Mouse (Mus musculus) kidney, adult 8-10 months (tissue): ENCODE results near the gene Gm11983.
"Not testable (repeated sequence)": the region's sequence is repeated elsewhere in the genome, so short reads cannot be mapped to it uniquely, and the experiment has no call there.

ENCODE experiments used
- DNase-seq, 2 experiments: peaks; one replicate each; pipeline ENCODE4 v3.0.0; 2022

Gm11983 gene

DNA sequence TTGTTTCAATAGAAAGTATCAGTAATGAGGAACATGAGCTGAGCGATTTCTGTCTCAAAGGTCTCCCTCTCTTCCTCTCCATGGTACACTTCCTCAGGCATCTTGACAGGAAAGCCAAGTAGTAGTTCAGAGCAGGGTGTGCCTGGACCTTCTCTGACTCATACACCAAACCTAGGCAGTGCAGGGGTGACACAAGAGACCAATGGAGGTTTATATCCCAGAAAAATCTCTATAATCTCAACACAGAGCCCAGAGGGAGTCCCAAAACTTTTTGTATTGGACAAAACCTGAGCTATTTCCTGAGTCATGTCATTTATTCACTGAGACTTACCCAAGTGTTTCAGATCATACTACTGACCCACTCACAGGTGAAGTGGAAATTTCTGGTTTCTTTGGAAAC is at the start of gene Gm11983:
TSS of gene Gm11983 (minus strand) at position 101 of the 400 bp plus-strand sequence.
- DNase-seq: no peak

DNA sequence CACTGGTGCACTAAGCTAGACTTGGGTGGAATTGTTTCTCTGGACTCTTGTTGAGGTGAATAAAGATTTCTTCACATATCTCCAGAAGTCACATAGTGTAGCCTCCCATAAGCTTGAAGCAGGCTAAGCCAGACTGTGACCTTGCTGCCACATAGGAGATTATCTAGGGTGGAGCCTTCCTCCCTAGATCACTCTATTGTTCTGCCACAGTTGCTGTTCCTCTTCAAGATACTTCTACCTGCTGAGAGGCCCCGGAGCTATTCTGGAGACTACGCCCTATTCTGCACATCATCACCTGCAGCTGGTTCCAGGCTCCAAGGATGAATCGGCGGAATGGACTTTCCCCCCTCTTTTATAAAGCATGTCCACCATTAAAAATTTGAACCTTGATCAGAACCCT is 45.6 kb upstream of the Gm11983 start:
- DNase-seq: not testable (repeated sequence)

DNA sequence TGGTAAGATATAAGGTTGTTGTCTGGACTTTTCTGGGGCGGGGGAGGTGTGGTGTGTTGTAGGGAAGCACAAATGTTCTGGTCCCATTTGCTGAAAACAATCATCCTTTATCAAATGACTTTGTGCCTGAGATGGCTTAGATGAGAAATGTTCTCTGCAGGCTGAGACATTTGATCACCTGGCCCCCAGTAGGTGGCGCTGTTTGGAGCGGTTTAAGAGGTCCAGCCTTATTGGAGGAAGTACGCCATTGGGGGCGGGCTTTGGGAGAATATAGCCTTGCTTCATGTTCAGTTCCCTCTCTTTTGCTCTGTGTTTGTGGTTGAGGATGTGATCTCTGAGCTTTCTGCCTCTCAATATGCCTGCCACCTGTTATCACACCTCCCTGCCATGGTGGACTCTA is 44.2 kb upstream of the Gm11983 start:
- DNase-seq: peak in 1 of 2 experiments; percentile 41

DNA sequence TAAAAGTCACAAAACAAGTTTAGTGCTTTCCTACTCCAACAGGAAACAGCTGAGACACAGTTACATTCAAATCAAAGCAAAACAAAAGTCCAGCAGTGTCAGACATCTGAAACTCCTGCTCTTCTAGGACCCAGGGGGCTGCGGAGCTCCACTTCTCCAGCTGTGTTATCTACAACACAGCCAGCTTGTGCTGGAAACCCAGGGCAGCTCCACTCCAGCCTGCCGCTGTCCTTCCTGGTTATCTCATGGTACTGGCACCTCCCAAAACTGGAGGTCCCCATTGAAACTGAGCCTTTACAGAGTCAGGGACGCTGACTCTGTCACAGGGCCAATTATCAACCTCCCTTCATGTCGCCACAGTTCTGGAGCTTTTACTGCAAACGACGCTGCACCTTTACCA is 40.3 kb upstream of the Gm11983 start:
- no peak for DNase-seq

DNA sequence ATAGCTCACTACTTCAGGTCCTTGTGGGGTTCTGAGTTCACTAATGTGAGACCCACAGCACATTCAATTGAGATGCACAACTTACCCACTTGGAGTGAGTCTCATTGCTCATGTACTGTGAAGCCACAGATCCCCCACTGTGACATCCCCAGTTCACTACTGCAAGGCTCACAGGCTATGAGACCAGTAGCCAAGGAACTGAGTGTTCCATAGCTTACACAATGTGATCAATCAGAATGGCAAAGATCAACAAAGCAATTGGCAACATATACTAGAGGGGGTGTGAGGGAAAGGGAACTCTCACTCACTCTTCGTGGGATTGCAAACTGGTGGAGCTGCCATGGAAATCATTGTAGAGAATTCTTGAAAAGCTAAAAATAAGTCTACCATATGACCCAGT is 33.5 kb upstream of the Gm11983 start:
- no peak for DNase-seq

DNA sequence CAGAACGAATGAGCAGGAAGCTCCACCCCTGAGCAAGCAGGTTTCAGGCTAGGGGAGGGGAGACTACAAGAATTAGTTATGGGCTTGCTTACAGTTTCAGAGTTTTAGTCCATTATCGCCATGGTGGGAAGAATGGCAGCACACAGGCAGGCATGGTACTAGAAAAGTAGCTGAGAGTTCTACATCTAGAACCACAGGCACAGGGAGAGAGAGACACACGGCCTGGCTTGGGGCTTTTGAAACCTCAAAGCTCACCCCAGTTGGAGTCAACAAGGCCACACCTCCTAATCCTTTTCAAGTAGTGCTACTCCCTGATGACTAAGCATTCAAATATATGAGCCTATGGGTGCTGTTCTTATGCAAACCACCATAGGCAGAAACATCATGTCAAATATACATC is 28.1 kb upstream of the Gm11983 start:
- no peak for DNase-seq

DNA sequence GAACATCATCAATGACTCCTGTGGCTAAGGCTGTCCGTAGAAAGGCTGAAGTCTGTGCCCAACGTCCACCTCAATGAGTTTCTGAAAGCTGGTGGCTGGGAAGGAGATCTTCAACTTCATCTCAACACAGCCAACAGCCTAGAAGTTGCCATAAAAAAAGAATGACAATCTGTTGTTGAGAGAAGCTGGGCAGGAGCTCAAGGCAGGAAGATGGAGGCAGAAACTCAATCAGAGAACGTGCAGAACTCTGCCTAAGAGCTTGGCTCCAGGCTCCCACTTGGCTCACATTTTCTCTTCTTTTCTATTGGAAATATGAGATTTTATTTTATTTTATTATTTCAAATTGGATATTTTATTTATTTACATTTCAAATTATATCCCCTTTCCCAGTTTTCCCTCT is 24.7 kb upstream of the Gm11983 start:
- no peak for DNase-seq

DNA sequence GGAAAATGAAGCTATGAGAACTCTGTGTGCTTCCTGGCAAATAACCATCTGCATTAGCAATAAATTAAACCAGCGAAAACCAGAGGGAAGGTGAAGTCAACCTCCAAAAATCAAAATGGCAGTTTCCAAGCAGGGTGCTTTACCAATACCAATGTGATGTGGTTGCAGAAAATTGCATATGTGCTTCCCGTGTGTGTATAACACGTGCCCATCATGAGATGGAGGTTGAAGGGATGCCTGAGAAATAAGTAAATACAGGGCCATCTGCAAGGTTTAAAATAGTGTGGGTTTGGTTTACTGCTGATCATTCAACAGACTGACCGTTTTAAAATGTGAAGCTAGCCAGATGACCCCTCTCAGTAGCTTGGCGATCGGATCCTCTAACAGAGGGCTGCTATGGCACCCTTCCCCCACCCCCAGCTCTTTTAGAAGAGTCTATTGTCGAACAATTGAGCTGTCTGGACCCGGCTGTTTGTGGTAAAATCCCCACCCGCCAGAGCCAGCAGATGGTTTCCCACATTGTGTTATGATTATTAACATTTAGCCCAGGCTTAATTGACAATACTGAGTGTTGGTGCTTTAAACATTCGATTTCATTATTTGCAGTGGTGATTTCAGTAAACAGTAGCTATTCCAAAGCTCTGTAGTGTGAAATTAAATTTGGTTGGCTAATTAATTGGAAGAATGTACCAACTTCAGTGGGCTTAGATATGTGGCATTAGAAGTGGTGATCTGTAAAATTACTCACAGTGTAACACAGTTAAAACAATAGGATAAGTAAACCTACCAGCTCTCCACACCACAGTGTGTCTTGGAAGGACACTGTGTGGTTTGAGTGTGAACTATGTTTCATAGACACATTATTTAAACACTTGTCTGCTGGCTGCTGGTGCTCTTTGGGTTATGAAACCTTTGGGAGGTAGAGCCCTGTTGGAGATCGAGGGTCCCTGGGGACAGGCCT is 22.7 kb upstream of the Gm11983 start:
- no peak for DNase-seq

DNA sequence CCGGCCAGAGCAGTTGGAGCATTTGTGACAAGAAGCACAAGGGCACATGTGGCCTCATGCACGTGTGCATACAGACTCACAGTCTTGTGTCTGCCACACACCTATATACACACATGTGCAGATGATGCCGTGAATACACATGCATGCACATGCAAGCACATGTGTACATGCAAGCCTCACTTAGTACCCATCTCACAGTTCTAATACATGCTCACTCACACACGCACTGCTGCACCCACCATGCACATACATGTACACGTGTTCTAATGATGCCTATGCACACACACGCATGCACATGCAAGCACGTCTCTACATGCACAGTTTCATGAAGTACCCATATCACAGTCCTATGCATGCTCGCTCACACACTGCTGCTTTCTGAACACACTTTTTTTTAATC is 21.6 kb upstream of the Gm11983 start:
- DNase-seq: no peak

DNA sequence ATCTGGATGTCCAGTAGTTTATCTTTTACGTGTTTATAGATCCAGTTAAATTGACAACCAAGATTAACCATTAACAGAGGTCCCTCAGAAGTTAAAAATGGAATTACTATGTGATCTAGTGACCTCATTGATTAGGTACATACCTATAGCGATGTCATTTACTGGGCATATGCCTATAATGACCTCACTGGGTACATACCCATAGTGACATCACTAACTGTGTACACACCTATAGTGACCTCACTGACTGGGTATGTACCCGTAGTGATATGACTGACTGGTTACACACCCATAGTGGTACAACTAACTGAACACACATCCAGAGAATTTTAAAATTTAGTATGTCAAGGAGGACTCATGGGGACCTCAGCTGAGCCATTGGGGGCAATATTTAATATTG is 18.5 kb upstream of the Gm11983 start:
- DNase-seq: no peak

DNA sequence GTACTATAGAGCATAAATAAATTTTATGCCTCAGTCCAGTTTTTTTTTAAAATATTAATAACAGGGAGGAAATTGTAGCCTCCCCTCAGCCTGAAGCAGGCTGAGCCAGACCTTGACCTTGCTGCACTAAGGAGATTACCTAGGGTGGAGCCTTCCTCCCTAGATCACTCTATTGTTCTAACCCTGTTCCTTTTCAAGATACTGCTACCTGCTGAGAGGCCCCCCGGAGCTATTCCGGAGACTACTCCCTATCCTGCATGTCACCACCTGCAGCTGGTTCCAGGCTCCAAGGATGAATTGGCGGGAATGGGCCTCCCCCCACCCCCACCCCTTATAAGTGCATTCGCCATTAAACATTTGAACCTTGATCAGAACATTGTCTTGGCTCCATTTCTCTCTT is 15.9 kb upstream of the Gm11983 start:
- not testable (repeated sequence) for DNase-seq

DNA sequence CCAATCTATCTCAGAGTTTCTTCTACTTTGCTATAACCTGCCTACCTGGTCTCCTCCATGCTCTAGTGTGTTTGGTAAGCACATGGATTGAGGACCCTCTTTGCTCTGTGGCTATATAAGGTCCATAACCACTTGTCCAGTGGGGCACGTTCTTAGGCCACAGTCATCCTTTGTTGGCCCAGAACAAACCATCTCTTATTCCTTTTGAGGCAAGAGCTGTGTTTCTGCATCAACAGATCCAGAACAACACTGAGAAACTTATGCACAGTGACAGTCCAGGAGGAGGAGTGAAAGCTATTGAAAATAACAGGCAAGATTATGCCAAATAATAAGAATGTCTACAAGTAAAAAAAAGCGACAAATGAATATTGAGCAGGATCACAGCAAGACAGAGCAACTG is 6.4 kb upstream of the Gm11983 start:
- no peak for DNase-seq

DNA sequence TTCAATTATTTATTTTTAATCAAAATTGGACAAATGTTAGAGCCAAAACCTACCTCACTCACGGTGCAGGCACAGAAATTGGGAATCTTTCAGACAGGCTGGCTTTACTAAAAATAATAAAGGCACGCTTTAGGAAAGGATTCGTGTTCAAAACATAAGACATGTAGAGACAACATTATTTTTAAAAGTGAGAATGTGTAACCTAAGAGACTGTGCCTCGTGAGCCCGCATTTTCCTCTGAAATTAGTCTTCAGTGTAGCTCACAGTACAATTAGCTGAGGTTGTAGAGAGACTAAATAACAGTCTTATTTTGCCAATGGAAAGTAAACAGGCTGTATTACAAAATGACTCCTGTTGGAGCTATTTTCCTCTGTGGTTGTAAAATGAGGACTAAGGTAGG is 4.7 kb upstream of the Gm11983 start:
- no peak for DNase-seq

DNA sequence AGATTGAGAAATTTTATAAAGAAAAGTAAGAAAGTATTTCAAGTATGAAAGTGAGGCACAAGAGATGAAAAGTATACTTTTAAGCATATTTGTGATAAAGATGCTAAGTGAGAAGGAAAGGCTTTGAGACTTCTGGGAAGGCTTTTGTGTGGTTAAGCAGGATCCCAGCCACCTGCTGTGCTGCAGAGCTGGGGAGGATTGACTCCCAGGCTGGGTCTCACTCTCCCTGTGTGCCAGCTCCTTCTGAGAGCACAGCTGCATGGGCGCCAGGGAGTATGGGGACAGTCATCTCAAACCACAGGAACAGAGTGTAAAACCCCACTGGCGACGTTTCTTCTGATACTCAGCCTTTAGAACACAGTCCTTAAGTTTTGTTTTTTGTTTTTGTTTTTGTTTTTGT is 3.3 kb upstream of the Gm11983 start:
- DNase-seq: no peak

DNA sequence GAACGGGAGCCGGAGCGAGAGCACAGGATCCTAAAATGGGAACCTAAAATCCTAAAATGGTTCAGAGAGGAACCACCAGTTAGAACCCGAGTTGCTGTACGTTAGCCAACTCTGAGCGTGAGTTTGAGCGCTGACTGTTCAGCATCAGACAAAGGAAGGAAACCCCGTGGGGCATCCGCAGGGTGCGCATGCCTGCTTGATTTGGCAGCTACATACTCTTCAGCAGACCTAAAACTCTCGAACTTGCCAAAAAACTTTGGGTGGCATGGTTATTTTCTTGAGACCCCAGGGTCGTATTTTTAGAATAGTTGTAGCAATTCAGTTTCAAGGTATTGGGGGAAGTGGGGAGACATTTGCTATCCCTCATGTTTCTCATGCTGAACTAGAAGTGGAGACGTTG is 2.8 kb downstream of the Gm11983 start:
- no peak for DNase-seq

DNA sequence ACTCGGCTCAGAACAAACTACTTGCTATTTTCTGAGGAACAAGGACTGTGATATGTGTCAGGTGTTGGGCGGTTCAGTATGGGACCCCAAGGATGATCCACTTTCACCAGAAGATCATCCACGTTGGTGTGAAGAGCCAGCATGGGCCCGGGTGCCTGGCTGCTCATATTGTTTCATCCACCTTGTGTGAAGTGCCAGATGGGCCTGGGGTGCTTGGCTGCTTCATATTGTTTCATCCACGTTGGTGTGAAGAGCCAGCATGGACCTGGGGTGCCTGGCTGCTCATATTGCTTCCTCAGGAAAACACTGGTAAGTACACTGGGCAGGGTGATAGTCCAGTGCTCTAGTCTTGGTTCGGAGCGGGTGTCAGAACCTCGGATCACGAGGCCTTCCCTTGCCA is 3.7 kb downstream of the Gm11983 start:
- DNase-seq: no peak

DNA sequence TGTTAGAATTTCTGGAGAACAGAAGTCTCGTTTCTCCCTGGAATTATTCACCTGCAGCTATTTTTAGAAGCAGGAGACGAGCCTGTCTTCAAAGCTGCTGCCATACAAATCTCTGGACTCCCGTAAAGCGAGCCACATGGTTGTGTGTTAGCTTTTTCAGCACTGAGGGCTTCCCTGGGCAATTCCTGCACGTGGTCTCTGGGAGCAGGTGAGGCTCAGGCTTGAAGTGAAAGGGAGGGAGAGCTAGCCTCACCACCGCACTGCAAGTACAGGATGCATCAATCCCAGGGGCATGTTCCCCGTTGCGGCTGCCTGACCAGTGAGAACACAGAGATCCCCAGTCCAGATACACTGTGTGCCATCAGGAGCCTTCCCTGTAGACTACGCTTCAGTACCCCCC is 5.5 kb downstream of the Gm11983 start:
- no peak for DNase-seq

DNA sequence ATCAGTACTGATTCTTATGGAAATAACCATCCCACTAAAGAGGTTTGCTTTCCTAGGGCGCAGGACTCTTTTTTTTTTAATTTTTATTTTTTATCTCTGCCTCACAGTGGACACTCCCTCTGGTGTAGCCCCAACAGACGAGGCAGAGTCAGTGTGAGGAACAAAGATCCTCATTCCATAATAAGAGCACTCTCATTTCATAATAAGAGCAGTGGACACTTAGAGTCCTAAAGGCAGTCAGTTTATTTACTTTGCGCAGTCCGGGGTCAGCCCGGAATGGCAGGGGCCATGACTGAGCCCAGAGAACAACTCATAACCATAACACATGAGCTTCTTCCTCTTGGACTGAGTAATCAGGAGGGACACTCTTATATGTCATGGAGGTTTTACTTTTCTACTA is 9.3 kb downstream of the Gm11983 start:
- no peak for DNase-seq

DNA sequence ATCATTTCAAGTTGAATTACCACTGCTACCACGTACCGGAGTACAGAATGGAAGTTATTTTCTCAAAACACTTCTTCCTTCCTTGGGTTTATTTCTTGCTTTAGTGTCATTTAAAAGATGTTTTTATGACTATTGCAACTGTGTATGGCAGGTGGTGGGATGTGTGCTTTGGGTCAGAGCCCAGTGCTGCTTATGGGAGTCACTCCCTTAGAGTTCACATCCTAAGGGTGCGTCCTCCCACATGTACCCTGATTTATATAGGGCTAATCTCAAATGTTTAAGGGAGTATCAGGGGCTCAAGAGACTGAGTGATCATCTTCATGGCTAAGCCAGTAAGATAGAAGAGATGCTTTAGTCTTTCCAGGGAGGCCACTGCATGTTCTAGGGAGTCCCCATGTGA is 11.3 kb downstream of the Gm11983 start:
- DNase-seq: no peak

DNA sequence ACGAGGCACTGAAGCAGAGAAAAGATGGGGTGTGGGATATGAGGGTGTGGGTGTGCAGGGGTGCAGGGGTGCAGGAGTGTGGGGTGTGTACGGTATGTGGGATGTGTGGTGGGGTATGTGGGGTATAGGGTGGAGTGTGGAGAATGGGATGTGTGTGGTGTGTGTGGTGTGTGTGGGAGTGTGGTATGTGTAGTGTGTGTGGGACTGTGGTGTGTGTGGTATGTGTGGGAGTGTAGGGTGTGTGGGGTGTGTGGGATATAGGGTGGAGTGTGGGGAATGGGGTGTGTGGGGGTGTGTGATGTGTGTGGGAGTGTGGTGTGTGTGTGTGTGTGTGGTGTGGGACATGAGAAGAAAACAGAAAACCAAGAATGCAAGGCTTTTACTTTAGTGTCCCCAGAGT is 14.3 kb downstream of the Gm11983 start:
- DNase-seq: no peak

DNA sequence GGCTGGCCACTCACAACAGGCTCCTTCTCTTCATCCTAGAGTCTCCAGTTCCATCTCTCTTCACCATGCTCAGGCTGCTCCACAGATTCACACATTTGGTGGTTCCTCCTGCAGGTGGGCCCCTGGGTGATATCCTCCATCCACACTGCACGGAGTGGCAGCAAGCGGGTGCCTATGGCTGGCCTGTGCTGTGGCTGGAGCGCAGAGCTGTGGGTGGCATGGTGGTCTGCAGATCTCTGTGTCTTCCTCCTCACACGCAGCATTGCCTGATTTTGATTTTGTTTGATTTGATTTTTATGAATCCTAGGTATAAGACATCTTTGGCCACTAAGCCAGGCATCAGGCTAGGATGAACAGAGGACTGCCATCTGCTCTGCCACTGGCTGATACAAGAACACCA is 23.0 kb downstream of the Gm11983 start:
- no peak for DNase-seq

DNA sequence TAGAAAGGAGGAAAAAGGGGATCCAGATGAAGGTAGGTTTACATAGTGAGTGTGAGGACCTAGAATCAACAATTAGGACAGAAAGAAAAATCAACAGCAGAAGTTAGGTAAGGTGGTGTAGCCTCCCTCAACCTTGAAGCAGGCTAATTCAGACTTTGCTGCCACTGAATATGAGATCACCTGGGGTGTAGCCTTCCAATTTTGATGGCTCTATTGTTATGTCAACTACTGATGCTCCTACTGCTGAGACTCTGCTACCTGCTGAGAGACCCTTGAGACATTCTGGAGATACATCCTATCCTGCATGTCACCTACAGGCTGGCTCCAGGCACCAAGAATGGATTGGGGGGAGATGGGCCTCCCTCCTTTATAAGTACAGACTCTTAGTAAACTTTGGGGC is 34.6 kb downstream of the Gm11983 start:
- DNase-seq: not testable (repeated sequence)

DNA sequence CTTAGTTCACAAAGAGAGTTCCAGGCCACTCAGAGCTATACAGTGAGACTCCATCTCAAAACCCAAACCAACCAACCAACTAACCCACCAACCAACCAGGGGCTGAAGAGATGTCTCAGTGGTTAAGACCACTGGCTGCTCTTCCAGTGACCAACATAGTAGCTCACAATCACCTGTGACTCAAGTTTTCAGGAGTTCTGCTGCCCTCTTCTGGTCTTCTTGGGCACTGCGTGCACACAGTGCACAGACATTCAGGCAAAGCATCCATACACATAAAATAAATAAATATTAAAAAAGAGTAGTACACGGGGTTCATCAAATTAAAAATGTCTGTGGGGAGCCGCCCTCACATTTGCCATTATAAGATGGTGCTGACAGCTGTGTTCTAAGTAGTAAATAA is 46.8 kb downstream of the Gm11983 start:
- DNase-seq: peak in 1 of 2 experiments; percentile 52
